26 mouse cellular contexts compared by ENCODE assay signal in genomic region chr2:18914750-18915149, GRCm38 (mm10).
DNase-seq lines count a peak whose midpoint lies in the region; ATAC-seq and TF ChIP-seq lines count a peak whose summit lies in the region.
"Had no signal": no experiment of that assay in that cellular context is flagged by ENCODE, and none has a peak within 500 bp of the region (broad histone marks: within the 10 kb centered on the region; RNA-seq: fewer than 3 reads in every experiment).

No protein-coding gene starts in this region.

- H3K4me3 ChIP-seq in limb, embryonic 14.5 days (replicated peaks; ENCODE audit: low read length), result no peak overlapping the region
- no peak overlapping the region for H3K4me3 ChIP-seq in limb, embryonic 10.5 days
- H3K4me3 ChIP-seq in CH12.LX (replicated peaks in 1 of 3; ENCODE audit: low read depth in 2 of 3, low read length in 2 of 3, poor library complexity in 1 of 3), result no peak overlapping the region
- H3K4me3 ChIP-seq: embryonic facial prominence, embryonic 15.5 days; gastrocnemius, adult 2 months; heart, embryonic 12.5 days; heart, embryonic 15.5 days; hindbrain, embryonic 10.5 days; hindbrain, embryonic 13.5 days had no signal

- H3K9ac ChIP-seq in limb, embryonic 14.5 days (ENCODE audit: low read depth, low read length, severe bottlenecking), result no peak overlapping the region
- no peak overlapping the region for H3K9ac ChIP-seq in CH12.LX (ENCODE audit: insufficient read depth, low read depth)
- H3K9ac ChIP-seq: embryonic facial prominence, embryonic 15.5 days; forebrain, postnatal 0 days; heart, embryonic 12.5 days; heart, embryonic 15.5 days; hindbrain, embryonic 13.5 days had no signal

- H3K4me2 ChIP-seq in limb, embryonic 14.5 days (replicated peaks; ENCODE audit: low read depth, low read length, severe bottlenecking), result no peak overlapping the region
- no peak overlapping the region for H3K4me2 ChIP-seq in CH12.LX (ENCODE audit: insufficient read depth, low read depth, poor library complexity, severe bottlenecking)
- H3K4me2 ChIP-seq: embryonic facial prominence, embryonic 15.5 days; heart, embryonic 12.5 days; heart, embryonic 15.5 days; hindbrain, embryonic 13.5 days had no signal

- H3K27ac ChIP-seq in limb, embryonic 14.5 days (replicated peaks; ENCODE audit: low read depth, low read length), result no peak overlapping the region
- H3K27ac ChIP-seq in limb, embryonic 10.5 days, result no peak overlapping the region
- no peak overlapping the region for H3K27ac ChIP-seq in CH12.LX (ENCODE audit: insufficient read depth, low read depth)
- H3K27ac ChIP-seq: embryonic facial prominence, embryonic 15.5 days; gastrocnemius, adult 2 months; heart, embryonic 15.5 days; hindbrain, embryonic 10.5 days; hindbrain, embryonic 13.5 days had no signal

- TF ChIP-seq RAD21 in CH12.LX (IDR thresholded peaks at IDR 0.05; ENCODE audit: low read depth, low read length), result no peak

- in situ Hi-C loops in CH12.LX (cut with MboI; ENCODE audit: low pct_ligation_motif_present, low pct_unique_long_range_greater_than_20kb, low sequenced_read_pairs), result no loop called here

- peaks cover 10% of the 10 kb centered on the region; the same call in 1 of the 2 replicates for H3K4me1 ChIP-seq in limb, embryonic 14.5 days (ENCODE audit: control insufficient read depth, insufficient read depth, low read length)
- H3K4me1 ChIP-seq in limb, embryonic 10.5 days, result peaks cover 57% of the 10 kb centered on the region
- peaks cover 13 to 98% of the 10 kb centered on the region in 2 experiments for H3K4me1 ChIP-seq in CH12.LX (ENCODE audit: control insufficient read depth in 1 of 2, insufficient read depth in 2 of 2)

- peak; percentile 33; the same call in 1 of the 2 replicates for TF ChIP-seq EP300 in CH12.LX (IDR thresholded peaks at IDR 0.05; ENCODE audit: low read length)

- TF ChIP-seq CTCF in CH12.LX (conservative IDR thresholded peaks at IDR 0.05 in 1 of 2, IDR thresholded peaks at IDR 0.05 in 1 of 2; ENCODE audit: low read depth in 2 of 2, low read length in 2 of 2), result no peak

- H3K36me3 ChIP-seq in limb, embryonic 14.5 days (ENCODE audit: control insufficient read depth, insufficient read depth, low read length), result no peaks in the 10 kb centered on the region
- H3K36me3 ChIP-seq in limb, embryonic 10.5 days, result no peaks in the 10 kb centered on the region
- H3K36me3 ChIP-seq in CH12.LX (replicated peaks in 1 of 2; ENCODE audit: control insufficient read depth in 1 of 2, insufficient read depth in 1 of 2, low read length in 1 of 2), result peaks cover 0 to 1% of the 10 kb centered on the region in 2 experiments
- no peaks in the 10 kb centered on the region for H3K36me3 ChIP-seq in splenic B cell, adult 2 months (ENCODE audit: control insufficient read depth, insufficient read depth, low read length, poor library complexity, severe bottlenecking)
- H3K36me3 ChIP-seq: embryonic facial prominence, embryonic 15.5 days; heart, embryonic 12.5 days; heart, embryonic 15.5 days; hindbrain, embryonic 10.5 days; hindbrain, embryonic 13.5 days had no signal

- TF ChIP-seq POLR2A in limb, embryonic 14.5 days (IDR thresholded peaks at IDR 0.05; ENCODE audit: borderline replicate concordance, extremely low read depth, insufficient read depth, insufficient read length), result no peak
- TF ChIP-seq POLR2A in CH12.LX (IDR thresholded peaks at IDR 0.05; ENCODE audit: low read depth, low read length), result no peak

- ATAC-seq in limb, embryonic 14.5 days (ENCODE audit: low FRiP score, low read depth), result no peak
- ATAC-seq: forebrain, embryonic 14.5 days; forebrain, postnatal 0 days; hindbrain, embryonic 16.5 days had no signal

- dilution Hi-C loops in CH12.LX (cut with MboI; ENCODE audit: extremely low pct_ligation_motif_present, extremely low pct_unique_long_range_greater_than_20kb, low sequenced_read_pairs), result no loop called here

- no peaks in the 10 kb centered on the region for H3K9me3 ChIP-seq in limb, embryonic 14.5 days (ENCODE audit: control insufficient read depth, low read length)
- no peaks in the 10 kb centered on the region for H3K9me3 ChIP-seq in limb, embryonic 10.5 days (replicated peaks)
- no peaks in the 10 kb centered on the region for H3K9me3 ChIP-seq in CH12.LX (replicated peaks; ENCODE audit: low read length)
- H3K9me3 ChIP-seq: embryonic facial prominence, embryonic 15.5 days; heart, embryonic 12.5 days; heart, embryonic 15.5 days; hindbrain, embryonic 10.5 days; hindbrain, embryonic 13.5 days had no signal

- no peaks in the 10 kb centered on the region for H3K27me3 ChIP-seq in limb, embryonic 14.5 days (ENCODE audit: control insufficient read depth, insufficient read depth, low read length)
- no peaks in the 10 kb centered on the region for H3K27me3 ChIP-seq in limb, embryonic 10.5 days (ENCODE audit: low read depth, poor library complexity, severe bottlenecking)
- H3K27me3 ChIP-seq in CH12.LX (replicated peaks), result no peaks in the 10 kb centered on the region
- no peaks in the 10 kb centered on the region for H3K27me3 ChIP-seq in splenic B cell, adult 2 months (ENCODE audit: control insufficient read depth, insufficient read depth, low read length, poor library complexity, severe bottlenecking)
- H3K27me3 ChIP-seq: embryonic facial prominence, embryonic 15.5 days; heart, embryonic 12.5 days; heart, embryonic 15.5 days; hindbrain, embryonic 13.5 days had no signal

- 37% methylated on average over 2 of the region's 2 CpGs for whole genome bisulfite sequencing in limb, embryonic 14.5 days
- 88% methylated on average over 2 of the region's 2 CpGs for WGBS in limb, embryonic 10.5 days

- DNase-seq in limb, embryonic 14.5 days (ENCODE audit: low spot score), result peak; percentile 12
- DNase-seq in limb, embryonic 10.5 days (ENCODE audit: low spot score), result no peak
- peak; percentile 54 for DNase-seq in CH12.LX (ENCODE audit: extremely low read depth)
- peak; percentile 63 for DNase-seq in splenic B cell, adult 2 months (ENCODE audit: low read depth, low spot score)
- no peak for DNase-seq in left cerebral cortex, adult 9 months (ENCODE audit: low spot score in 2 of 2)
- DNase-seq in adrenal gland, postnatal 14 days, result no peak
- DNase-seq: adrenal gland, adult 2 months; adrenal gland, postnatal 25 days; cerebellum, adult 11-12 months; cerebellum, adult 8-10 months; cerebellum, postnatal 10 days; cerebellum, postnatal 36 days; embryo, embryonic 11 days; forebrain, postnatal 0 days; gastrocnemius, adult 2 months; gastrocnemius, postnatal 14 days; heart, adult 18-20 months; heart, postnatal 10 days; heart, postnatal 36 days had no signal

- peaks cover 4% of the 10 kb centered on the region for H3K79me2 ChIP-seq in CH12.LX (replicated peaks; ENCODE audit: control insufficient read depth, extremely low read depth, insufficient read depth, poor library complexity, severe bottlenecking)

TF ChIP-seq in CH12.LX, 34 proteins besides CTCF, POLR2A, EP300 and RAD21:
- no peak for TF ChIP-seq MEF2A (IDR thresholded peaks at IDR 0.05; ENCODE audit: borderline replicate concordance, low read depth, low read length)
- TF ChIP-seq TBP (conservative IDR thresholded peaks at IDR 0.05; ENCODE audit: low read depth, low read length), result peak; percentile 60; the same call in 1 of the 2 replicates
- no peak for TF ChIP-seq MAZ (IDR thresholded peaks at IDR 0.05; ENCODE audit: low read depth, low read length)

Comparison
In these comparisons a context has a peak if more than half of its experiments do, and no peak if none do; other contexts are left out.
1. DNase-seq: peak in limb, embryonic 14.5 days (single experiment), CH12.LX (single experiment) and splenic B cell, adult 2 months (single experiment); none in limb, embryonic 10.5 days (single experiment), left cerebral cortex, adult 9 months (0 of 2) and adrenal gland, postnatal 14 days (single experiment).